Comparison of ENCODE assay signal across 23 mouse cellular contexts in the genomic region with DNA sequence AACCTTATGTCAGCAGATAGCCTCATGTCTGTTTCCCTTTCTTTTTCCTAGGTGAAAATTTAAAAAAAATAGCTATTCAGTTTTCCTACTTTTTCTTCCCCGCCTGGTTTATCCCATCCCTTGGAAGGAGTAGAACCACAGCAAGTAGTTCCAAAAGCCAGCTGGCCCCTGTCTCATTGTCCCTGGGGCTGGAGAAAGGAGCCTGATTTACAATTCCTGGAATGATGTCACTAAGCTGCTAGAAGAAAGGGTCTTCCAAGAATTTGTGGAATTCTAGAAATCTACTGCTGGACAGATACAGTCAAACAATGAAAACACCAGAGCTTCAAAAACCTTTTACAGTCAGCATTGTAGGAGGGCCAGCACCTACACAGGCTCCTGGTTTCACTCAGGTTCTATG. TPM values are rescaled to one million over a fixed set of nuclear protein-coding genes. Genes with fewer than 3 reads are reported as not detected.
DNase-seq lines count a peak whose midpoint lies in the region; ATAC-seq and TF ChIP-seq lines count a peak whose summit lies in the region.
"Had no signal": no experiment of that assay in that cellular context is flagged by ENCODE, and none has a peak within 500 bp of the region (broad histone marks: within the 10 kb centered on the region; RNA-seq: fewer than 3 reads in every experiment).

No protein-coding gene starts in this region.

- H3K27me3 ChIP-seq in heart, adult 2 months (ENCODE audit: control insufficient read depth, insufficient read depth, low read length), result no peaks in the 10 kb centered on the region
- no peaks in the 10 kb centered on the region for H3K27me3 ChIP-seq in heart, embryonic 12.5 days (replicated peaks)
- H3K27me3 ChIP-seq: CH12.LX; embryonic facial prominence, embryonic 13.5 days; heart, embryonic 13.5 days; midbrain, embryonic 15.5 days had no signal

- H3K27ac ChIP-seq in heart, adult 2 months, result no peak overlapping the region
- no peak overlapping the region for H3K27ac ChIP-seq in heart, embryonic 12.5 days (ENCODE audit: poor library complexity, severe bottlenecking)
- H3K27ac ChIP-seq: embryonic facial prominence, embryonic 13.5 days; heart, embryonic 13.5 days; midbrain, embryonic 15.5 days had no signal

- no peak overlapping the region for H3K4me3 ChIP-seq in heart, adult 2 months
- no peak overlapping the region for H3K4me3 ChIP-seq in heart, embryonic 12.5 days
- H3K4me3 ChIP-seq: embryonic facial prominence, embryonic 13.5 days; heart, embryonic 13.5 days; megakaryocyte, embryonic 14.5 days; midbrain, embryonic 15.5 days; myocyte had no signal

- H3K9me3 ChIP-seq in heart, embryonic 12.5 days (replicated peaks), result no peaks in the 10 kb centered on the region
- H3K9me3 ChIP-seq: embryonic facial prominence, embryonic 13.5 days; megakaryocyte, embryonic 14.5 days; midbrain, embryonic 15.5 days had no signal

- H3K4me2 ChIP-seq in heart, embryonic 12.5 days, result no peak overlapping the region
- H3K4me2 ChIP-seq: embryonic facial prominence, embryonic 13.5 days; heart, embryonic 13.5 days; liver, embryonic 11.5 days; midbrain, embryonic 15.5 days had no signal

- no peak for TF ChIP-seq EP300 in heart, adult 2 months (IDR thresholded peaks at IDR 0.05; ENCODE audit: insufficient read depth, low read depth, low read length)

- TF ChIP-seq POLR2A in heart, adult 2 months (IDR thresholded peaks at IDR 0.05; ENCODE audit: insufficient read depth, low read depth, low read length), result no peak

- ATAC-seq in heart, embryonic 12.5 days (ENCODE audit: insufficient number of reproducible peaks, low FRiP score), result no peak
- ATAC-seq: forebrain, postnatal 0 days; midbrain, embryonic 15.5 days had no signal

- no peak overlapping the region for H3K9ac ChIP-seq in heart, adult 2 months (ENCODE audit: low read depth, low read length)
- H3K9ac ChIP-seq in heart, embryonic 12.5 days, result no peak overlapping the region
- H3K9ac ChIP-seq: embryonic facial prominence, embryonic 13.5 days; forebrain, postnatal 0 days; heart, embryonic 13.5 days; midbrain, embryonic 15.5 days had no signal

- H3K36me3 ChIP-seq in heart, adult 2 months (ENCODE audit: control insufficient read depth, insufficient read depth, low read length), result no peaks in the 10 kb centered on the region
- no peaks in the 10 kb centered on the region for H3K36me3 ChIP-seq in heart, embryonic 12.5 days
- H3K36me3 ChIP-seq: embryonic facial prominence, embryonic 13.5 days; midbrain, embryonic 15.5 days had no signal

- H3K4me1 ChIP-seq in heart, adult 2 months (ENCODE audit: control insufficient read depth, insufficient read depth, low read length), result peaks cover 3% of the 10 kb centered on the region
- H3K4me1 ChIP-seq in heart, embryonic 12.5 days (replicated peaks), result peaks cover 32% of the 10 kb centered on the region
- H3K4me1 ChIP-seq: midbrain, embryonic 15.5 days had no signal

- TF ChIP-seq CTCF in heart, adult 2 months (IDR thresholded peaks at IDR 0.05), result no peak

- peak; percentile 24 to 26 for DNase-seq in heart, adult 2 months
- peak; percentile 45 to 49 for DNase-seq in kidney, postnatal 4 days
- no peak for DNase-seq in kidney, adult 8-10 months
- DNase-seq in gastrocnemius, postnatal 14 days, result peak; percentile 28
- DNase-seq in skeletal muscle tissue, adult 2 months (ENCODE audit: low read depth, low spot score), result peak; percentile 46
- DNase-seq in layer of hippocampus, postnatal 36 days, result no peak
- DNase-seq: adrenal gland, adult 2 months; cerebellum, postnatal 10 days; forebrain, postnatal 0 days; kidney, adult 11 months; layer of hippocampus, adult 9-11 months; lung, adult 18-20 months; lung, postnatal 14 days; spleen, adult 18-20 months; thymus, postnatal 25 days had no signal

- 47% methylated on average over 1 of the region's 1 CpGs for whole genome bisulfite sequencing in heart, adult 2 months
- 75% methylated on average over 1 of the region's 1 CpGs for WGBS in heart, embryonic 12.5 days

- intact Hi-C loops in heart, adult 2 months (cut with DNase I), result no loop called here
- intact Hi-C loops in gastrocnemius, postnatal 14 days (cut with DNase I; ENCODE audit: low total_unique reads), result no loop called here

- H3K79me2 ChIP-seq in heart, adult 2 months (replicated peaks; ENCODE audit: control insufficient read depth, insufficient read depth, low read length), result peaks cover 1% of the 10 kb centered on the region; the same call in 1 of the 2 replicates

RNA-seq across cellular contexts. Expression of a gene that starts 6.8 kb away (rescaled TPM):
- total RNA-seq in heart, adult 2 months (2021), result 1 to 10 TPM; 4.3 to 5.0 TPM
- 3.2 and 5.2 TPM in 2 replicates for polyA plus RNA-seq in heart, adult 2 months (2012; rRNA removed)
- polyA plus RNA-seq in heart, embryonic 12.5 days (2016; fragmentation: Nextera tagmentation; extraction: Ambion mirVana), result 19.9 and 22.0 TPM in 2 replicates
- 10 to 100 TPM in 1 of 2 experiments, 1 to 10 TPM in 1; 6.9 to 10.7 TPM for total RNA-seq in gastrocnemius, postnatal 14 days (2021)
- total RNA-seq in layer of hippocampus, postnatal 36 days (2021), result 1 to 10 TPM; 7.8 TPM

Comparison
In these comparisons a context has a peak if more than half of its experiments do, and no peak if none do; other contexts are left out.
1. DNase-seq: peak in heart, adult 2 months (2 of 2), kidney, postnatal 4 days (2 of 2), gastrocnemius, postnatal 14 days (single experiment) and skeletal muscle tissue, adult 2 months (single experiment); none in kidney, adult 8-10 months (0 of 2) and layer of hippocampus, postnatal 36 days (0 of 2).